Mouse (Mus musculus) cerebellum, postnatal 14 days (tissue): ENCODE data around the gene Colca2.
A peak's percentile ranks its signal among the peaks of the same experiment; 100 is the strongest.

Experiments
- DNase-seq, 2 experiments: peaks; one replicate each; pipeline ENCODE4 v3.0.0; 2021; ENCODE audit warnings: mixed read lengths in 2 of 2

The Colca2 gene

DNA sequence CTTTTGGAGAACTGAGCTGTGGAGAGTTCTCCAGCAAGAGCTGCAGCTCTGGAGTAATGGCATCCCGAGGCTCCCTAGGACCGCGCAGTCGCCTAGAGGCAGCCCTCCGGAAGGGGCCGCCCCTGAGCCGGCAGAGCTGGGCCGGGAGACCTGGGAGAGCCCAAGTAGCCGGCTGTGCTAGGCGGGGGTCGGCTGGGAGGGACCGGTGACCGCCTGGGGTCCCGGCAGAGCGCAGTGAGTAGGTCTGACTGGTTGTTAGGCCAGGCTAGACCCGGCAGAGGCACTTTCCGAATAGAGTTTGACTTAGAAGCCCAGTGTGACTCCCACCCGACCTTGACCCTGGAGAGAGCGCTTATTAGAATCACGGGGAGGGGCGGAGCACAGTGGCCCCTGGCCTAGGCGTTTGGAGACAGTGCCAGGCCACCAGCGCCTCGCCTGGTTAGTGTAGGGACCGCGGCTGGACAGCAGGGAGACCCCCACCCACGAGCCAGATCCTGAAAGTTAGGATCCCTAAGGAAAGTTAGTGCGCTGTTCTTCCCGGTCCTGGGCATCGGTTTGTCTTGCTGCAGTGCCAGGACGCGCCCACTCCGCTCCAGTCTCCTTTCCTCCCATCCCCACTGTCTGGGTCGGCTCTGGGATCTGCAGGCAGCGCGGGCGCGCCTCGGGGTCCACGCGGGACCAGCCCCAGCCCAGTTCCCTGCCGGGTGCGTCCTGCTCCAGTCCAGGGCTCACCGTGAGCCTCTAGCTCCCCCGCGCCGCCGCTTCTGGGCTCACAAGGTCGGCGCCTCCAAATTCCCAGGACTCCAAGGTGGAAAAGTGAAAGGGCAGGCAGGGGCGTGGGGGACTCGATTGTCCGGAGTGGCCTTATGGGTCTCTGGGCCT is at the start of gene Colca2:
Gene Colca2, minus strand, starts transcription at position 70 of the 882 bp plus-strand sequence.
- DNase-seq = peak; percentile 59 to 71

DNA sequence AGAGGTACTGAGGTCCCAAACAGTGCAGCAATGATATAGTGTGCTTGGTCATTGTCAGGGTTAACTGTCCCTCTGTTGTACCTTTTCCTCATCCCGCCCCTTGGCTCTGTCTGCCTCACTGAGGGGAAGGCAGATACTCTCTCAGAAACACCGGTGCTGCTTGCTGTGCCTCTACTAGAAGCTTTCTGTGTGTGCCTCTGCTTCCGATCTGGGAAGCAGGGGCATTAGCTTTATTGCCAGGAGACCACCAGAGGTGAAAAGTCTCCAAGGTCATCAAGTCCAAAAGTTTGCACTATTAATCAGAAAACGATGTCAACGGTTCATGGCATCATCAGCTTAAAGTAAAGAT is 49.2 kb upstream of the Colca2 start:
- no peak for DNase-seq

DNA sequence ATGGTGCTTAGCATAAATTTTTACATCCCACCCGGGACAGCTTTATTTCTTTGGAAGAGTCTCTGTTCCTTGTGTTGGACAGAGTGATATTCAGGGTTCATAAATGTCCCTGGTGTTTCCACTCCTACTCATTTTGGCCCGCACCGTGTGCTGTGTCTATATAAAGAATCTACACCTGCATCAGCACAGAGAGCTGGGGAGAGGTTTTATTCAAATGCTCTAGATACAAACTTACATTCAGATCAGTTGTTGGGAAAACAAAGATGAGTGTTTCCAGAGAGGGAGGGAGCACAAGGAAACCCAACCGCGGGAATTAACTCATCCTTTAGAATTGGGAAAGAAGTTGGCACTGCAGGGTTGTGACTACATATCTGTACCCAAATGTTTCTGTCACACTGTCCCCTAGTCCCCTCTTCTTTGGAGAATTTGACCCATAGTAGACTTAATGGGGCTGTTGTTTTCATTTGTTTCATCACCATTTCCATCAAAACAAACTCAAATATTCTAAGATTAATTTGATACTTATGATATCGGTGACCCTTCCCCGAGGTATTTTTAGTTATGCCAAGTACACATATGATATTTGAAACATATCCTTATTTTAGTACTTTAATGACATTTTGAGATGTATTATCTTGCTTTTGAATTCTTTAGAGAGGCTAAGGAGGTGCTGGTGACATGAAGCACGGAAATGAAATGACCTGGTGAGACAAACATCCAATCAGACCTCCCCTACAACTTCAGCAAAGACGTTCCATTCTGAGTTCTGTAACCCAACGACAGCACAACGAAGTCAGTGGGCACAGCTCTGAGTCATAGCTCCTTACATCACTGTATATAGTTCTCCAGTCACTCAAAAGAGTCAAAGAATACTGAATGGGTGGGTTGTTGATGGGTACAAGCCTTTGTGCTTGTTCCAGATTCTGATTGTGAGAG is 48.5 kb upstream of the Colca2 start:
- no peak for DNase-seq

DNA sequence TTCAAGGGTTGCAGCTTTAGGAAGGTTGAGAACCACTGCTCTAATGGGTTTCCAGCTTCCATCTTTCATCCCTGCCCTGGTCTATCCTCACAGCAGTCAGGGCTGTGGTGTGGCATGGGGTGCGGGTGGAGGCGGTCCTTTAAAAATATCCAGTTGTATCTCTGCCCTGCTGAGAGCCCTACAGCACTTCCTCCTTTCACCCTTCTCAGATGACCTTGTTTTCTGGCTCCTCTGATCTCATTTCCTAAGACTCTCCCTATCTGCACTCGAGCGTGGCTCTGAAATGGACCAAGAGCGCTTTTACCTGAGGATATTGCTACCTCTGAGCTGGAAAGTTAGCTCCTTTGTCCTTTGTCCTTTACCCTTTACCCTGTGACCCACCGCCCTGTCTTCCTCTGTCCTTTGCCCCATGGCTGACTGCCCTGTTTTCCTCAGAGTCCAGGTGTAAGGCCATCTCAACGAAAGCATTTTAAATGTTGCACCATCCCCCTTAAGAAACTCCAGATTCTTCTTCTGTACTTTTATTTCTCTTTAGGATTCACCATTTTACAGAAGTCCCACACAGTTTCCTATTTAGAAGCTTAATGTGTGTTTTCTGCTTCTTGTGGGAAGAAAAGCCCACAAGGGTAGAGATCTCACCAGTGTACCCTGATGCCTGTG is 46.2 kb upstream of the Colca2 start:
- DNase-seq = no peak

DNA sequence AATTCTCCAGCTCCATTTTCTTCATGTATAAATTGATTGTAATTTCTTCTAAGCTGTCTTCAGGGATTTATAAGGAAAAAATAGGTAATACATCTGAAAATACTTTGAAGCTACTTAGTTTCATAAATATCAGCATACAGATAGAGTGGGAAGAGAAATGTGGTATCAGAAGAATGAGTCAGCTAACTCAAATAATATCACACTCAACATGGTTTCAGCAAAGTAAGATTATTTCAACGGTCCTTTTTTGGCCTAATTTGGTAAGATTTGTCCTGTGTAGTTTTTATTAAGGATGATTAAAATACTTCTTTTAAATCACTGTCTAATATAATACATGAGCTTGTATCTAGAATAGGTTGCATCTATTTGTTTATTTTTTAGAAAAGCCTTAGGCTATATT is 41.7 kb upstream of the Colca2 start:
- DNase-seq = no peak

DNA sequence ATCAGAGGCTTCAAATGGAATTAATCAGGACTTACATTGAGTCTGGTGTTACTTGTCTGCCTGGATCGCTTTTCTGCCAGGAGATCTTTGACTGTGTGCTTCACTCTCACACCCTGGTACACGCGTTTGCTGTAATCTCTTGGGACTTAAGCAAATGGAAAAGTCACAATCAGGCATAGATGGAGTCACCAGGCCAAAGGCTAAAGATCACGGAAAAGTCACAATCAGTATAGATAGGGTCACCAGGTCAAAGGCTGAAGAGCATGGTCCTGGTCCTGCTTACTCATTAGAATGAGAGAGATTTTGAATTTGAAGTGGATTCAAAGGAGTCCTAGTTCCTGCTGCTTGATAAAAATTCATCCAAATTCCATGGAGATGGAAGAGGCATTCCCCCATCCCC is 39.9 kb upstream of the Colca2 start:
- no peak for DNase-seq

DNA sequence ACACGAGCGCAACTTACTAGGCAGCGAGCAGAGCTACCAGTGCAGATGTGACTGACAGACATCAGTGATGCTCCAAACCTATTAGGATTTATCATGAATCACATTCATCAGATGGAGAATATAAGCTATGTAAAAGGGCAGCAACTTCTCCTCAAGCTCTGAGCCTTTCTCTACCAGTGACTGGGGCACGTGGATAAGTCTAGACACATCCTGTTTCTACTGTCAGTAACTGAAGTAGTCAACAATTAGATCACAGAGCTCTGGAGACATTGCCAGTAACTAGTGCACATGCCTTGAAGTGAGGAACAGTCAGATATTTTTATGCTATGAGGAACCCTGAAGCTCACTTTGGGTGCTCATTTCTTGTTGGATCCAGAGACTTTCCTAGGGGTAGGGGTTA is 39.0 kb upstream of the Colca2 start:
- DNase-seq = no peak

DNA sequence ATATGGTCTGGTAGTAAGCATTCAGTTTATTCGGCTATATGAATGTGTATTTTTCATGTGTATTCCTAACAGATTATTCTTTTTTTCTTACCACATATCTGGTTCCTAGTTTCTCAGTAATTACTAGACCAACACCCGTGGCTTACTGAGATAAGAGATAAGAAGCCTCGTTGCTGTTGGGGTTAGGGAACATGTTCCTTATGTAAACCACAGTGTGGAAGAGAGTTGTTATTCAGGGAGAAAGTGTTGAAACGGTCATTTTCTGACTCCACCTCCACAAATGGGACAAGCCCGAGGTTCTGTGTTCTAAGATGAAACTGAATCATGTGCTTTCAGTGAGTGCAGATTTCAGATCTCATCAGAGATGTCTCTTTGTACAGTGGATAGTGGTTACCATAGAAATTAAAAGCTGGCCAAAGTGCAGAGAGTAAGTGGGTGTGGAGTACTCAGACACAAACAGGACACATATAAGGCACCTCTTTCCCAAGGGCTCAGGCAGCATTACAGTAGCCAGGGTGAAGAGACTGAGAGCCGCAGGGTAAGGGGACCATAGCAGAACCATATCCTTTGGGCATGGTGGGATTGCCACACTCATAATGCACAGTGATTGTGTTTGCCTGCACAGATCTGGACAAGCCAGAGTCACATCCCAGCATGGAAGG is 37.2 kb upstream of the Colca2 start:
- DNase-seq = no peak

DNA sequence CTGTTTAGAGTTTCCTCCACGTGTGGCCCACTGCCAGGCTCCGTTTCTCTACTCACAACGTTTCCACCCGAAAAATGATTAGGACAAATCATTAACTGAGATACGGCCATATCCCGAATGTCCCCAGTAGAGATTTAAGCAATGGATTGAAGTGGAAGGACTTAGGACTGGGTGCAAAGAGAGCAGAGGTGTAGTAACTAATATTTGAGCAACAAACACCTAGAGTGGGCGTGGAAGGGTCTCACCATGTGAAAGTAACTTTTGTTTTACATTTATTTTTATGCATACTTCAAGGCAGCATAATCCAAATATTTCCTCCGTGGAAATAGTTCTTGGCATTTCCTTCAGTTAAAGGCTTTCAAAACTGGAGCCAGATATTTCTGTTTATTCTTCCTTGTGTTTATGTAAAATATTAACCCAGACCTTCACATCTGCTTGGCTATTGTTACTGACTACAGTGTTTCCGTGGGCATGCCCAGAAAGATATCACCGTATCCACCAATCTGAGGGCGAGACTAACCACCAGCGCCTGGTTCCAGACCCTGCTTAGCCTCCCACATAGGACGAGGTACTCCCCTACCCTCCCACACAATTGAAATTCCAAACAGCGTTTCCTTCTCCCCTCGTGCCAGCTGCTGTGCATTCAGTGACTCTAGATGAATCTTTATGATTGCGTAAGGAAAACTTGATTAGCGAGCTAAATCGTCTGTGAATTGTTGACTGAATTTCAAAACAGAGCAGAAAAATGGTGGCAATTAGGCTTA is 34.4 kb upstream of the Colca2 start:
- no peak for DNase-seq

DNA sequence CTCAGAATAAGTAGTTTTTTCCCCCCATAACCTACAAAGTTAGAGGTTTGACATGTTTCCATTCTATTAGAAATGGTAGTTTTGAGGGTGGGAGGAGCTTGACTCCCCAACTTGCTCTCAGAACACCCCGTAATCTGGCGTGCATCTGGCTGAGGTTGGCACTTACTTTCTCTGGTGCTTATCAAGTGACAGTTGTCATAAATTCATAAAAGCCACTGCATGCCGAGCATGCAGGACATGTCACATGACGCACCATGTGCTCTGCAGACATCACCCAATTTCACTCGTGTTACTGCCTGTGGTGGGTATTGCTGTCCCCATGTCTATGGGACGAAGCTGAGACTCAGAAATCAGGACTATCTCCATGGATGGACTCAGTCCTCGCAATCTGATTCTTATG is 32.1 kb upstream of the Colca2 start:
- DNase-seq = no peak

DNA sequence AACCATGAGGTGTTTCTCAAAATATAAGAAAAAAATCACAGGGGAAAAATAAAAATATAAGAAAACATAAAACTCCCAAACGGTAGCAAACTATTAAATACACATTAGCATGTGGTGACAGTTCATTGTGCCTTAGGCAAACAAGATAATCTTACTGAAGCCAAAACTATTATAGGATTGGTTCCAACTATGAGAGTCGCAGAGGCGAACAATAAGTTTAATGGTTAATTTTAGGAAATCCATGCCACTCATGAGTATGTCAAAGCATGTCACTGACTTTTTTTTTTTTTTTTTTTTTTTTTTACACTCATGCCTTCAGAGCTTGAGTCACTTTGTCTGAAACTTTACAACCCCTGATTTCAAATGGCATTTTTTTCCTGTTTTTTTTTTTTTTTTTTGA is 28.0 kb upstream of the Colca2 start:
- no peak for DNase-seq

DNA sequence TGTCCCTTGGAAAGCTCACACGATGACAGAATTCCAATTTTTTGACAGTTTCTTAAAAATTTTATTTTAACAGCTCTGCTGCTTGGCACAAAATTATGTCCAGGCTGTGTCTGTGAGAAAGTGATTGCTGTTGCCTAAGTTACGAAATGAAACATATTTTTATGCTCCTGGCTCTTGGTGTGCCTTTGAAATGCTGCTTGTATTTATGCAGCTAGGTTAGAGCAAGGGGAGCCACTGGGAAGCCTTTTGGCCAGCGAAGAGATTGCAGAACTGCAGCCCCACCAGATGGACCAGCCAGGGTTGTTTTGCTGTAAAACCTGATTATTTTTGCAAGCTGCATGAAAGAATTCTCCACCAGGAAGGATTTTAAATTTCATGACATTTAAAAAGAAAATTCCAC is 26.8 kb upstream of the Colca2 start:
- DNase-seq = peak; percentile 38 to 50

DNA sequence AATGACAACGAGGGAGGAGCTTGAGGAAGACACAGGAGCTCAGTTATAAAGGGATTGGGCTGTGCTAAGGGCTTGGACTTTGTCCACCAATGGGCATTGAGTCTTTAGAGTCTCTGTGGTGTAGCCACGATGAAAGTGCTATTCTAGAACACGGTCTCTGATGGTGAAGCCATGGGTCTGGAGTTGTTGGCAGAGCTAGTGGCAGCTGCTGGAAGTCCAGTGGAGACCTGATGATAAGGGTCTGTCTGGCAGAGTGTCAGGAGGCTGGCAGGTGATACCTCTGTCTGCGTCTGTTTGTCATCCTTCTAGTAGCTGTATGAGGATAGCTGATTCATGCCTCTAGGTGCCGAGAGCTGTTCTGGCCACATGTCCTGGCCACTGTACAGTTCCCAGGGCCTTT is 25.6 kb upstream of the Colca2 start:
- DNase-seq = no peak

DNA sequence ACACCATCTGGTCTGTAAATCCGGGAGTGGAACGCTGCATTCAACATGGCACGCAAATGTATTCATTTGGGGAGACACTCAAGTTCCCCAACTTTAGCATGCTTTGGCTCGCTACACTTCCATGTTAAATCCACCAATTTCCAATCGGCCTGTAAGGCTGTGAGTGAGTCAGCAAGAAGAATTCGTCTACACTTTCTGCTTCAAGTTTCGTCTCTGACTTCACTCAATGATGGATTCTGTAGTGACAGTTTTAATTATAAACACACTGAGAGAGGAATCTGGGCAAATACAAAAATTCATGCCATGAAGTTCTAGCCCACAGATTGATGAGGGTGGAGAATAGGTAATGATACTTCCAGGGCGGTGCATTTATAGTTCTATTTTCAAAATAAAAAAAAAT is 15.2 kb upstream of the Colca2 start:
- DNase-seq = no peak

DNA sequence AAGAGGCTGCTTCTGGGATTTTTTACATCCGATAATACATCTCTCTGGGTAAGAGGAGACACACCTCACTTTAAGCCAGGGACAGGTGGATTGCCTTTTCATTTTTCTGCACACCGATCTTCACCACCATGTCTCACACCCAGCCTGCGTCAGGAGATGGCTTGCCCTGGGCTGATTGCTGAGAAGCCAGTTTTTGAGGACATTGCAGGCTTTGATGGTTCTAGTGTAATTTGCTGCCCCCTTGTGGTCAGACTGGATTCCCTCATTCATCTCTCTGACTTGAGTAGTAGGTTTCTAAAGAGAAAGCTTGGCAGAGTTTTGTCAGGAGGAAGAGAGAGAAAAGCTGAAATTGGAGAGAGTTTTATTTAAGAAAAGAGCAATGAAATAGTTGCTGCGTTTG is 14.3 kb upstream of the Colca2 start:
- DNase-seq = peak; percentile 90 to 91

DNA sequence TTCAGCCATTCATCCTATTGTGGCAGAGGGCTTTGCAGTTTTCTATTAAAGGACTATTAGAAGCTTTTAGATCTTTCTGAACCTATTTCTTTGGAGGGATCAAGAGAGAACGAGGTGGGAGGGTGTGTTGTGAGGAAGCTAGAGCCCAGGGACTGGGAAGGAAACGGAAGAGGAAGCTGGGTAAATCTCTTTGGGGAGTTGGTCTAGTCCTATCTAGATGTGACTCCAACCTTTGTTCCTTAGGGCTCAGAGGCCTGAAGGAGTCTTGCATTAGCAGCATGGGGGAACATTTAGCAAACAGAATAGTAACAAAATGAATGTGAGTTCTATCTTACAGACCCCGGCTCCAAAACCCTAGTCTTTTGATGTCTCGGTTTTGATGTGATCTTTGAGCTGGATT is 12.6 kb upstream of the Colca2 start:
- no peak for DNase-seq

DNA sequence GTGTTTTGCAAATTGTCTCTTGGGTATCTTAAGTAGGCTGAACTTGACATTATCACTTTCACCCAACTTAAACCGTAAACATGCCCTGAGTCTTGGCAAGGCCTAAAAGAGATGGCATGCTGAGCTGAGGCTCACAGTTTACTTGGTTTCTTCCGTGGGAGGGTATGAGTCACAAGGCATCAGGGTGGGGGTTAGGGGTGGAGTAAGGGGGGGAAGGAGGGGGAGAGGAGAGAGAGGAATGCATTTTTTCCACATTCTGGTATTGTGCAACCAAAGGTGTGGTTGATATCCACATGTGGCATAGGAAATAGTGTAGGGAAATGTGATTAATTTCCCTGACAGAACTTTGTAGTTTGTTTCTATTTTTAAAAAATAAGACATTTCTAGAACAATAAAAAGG is 7.7 kb upstream of the Colca2 start:
- no peak for DNase-seq

DNA sequence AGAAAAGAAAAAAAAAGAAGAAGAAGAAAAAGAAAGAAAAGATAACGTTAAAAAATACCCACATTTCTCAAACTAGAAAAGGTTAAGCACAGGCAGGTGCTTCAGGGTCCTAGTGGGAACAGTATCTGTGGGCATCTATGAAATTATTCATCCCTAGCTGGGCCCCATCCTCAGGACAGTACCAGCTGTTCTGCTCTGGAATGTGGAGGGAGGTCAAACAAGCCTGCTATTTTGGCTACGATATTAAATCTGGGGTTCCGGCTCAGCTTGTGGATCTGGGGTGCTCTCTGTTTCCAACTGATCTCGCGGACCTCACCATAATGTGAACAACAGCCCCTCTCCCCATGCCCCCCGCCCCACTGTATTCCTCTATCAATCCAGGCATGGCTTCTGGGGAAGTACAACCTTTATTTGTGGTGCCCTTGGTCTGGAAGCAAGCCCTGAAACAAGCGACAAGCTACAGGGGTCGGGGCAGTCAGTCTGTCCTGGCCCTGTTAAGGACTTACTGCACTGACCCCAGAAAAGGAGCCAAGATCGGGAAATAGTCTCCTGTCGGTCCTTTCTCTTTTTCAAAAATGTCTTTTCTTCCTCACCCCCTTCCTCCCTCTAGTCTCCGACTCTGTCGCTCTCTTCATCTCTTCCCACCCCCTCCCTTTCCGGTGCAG is 403 bp downstream of the Colca2 start:
- peak in 1 of 2 experiments; percentile 9 for DNase-seq

DNA sequence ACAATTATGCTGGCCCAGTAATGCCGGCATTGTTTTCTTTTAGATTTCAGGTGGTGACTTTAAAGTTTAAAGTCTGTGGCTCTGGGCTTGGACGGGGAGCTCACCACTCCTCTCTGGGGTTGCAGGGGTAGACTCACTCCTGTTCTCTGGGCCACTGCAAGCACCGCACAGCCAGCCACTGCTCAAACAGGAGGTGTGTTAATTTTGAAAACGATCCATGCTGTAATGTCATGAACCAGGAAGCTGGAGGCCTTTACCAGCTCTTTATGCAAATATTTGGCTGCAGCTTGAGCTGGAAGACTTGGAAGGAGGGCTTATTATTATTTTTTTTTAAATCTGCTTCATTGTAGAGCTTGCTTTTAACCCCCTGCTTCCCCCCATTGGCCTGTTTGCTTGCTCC is 3.7 kb downstream of the Colca2 start:
- no peak for DNase-seq

DNA sequence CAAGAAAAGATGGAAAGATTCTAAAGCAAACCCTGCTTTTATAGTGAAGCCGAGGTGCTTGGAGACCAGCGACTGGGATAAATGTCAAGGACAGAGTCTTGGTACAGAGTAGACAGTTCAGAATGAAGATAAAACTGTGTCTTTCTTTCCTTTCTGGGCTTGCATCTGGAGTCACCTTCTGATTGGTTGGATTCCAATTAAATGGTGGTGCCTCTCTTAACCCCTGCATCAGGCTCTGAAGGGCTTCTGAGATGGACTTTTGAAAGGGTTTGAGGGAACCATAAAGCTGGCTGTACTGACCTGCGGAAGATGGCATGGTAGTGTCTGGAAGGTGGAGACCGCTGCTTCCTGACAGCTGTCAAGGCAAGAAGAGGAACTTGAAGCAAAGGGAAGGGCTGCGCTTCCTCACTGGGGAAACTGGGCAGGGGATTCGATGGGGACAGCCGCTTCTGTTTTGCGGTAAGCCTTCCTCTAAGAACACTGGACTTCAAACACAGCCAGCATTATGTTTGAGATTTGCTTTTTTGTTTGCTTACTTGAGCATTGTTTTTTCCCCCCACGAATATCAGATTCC is 4.7 kb downstream of the Colca2 start:
- DNase-seq = no peak

DNA sequence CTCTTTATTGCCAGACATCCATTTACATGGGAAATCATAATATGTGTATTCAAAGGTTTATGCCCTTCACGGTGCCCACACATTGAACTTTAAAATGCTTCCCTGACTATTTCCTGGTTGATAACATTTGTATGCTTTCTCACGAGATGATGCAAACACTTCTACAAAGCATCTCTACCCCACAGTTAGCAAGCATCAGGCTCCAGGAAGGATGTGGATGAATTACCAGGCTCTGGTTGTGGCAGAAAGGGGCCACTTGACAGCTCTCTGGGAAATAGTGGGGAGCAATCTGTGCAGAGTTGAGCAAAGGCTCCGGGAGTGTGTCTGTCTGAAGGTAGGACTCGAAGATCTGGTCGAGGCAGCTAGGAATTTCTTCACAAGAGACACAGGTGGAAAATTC is 6.3 kb downstream of the Colca2 start:
- no peak for DNase-seq
